Mouse (Mus musculus) limb, embryonic 15.5 days (tissue): ENCODE measurements around the gene Dad1. TPM values are rescaled to one million over a fixed set of nuclear protein-coding genes. Genes with fewer than 3 reads are reported as not detected.

Experiments used
- ATAC-seq: fragments of 200-750 bp; cut with Nextera tagmentation; 2 replicates; pipeline ENCODE4 v1.8.0; 2017; ENCODE audit warnings: low read depth, moderate TSS enrichment; ENCODE audit not compliant: insufficient number of reproducible peaks, low FRiP score, low TSS enrichment
- H3K27ac ChIP-seq: fragments of 300-500 bp; sonication (generic); 2 replicates; pipeline ENCODE4 v1.5.1; 2015; ENCODE audit warnings: moderate library complexity, mild to moderate bottlenecking, inconsistent platforms
- H3K27me3 ChIP-seq: fragments of 300-500 bp; sonication (generic); 2 replicates; pipeline ENCODE4 v1.6.1; 2015; ENCODE audit warnings: inconsistent platforms
- H3K36me3 ChIP-seq: fragments of 300-500 bp; sonication (generic); 2 replicates; pipeline ENCODE4 v1.6.1; 2015; ENCODE audit warnings: inconsistent platforms
- H3K4me1 ChIP-seq: fragments of 300-500 bp; sonication (generic); 2 replicates; pipeline ENCODE4 v1.6.1; 2015; ENCODE audit warnings: inconsistent platforms
- H3K4me2 ChIP-seq: fragments of 300-500 bp; sonication (generic); 2 replicates; pipeline ENCODE4 v1.6.1; 2015; ENCODE audit warnings: mild to moderate bottlenecking, inconsistent platforms
- H3K4me3 ChIP-seq: fragments of 300-500 bp; sonication (generic); 2 replicates; pipeline ENCODE4 v1.5.1; 2015; ENCODE audit warnings: mild to moderate bottlenecking, inconsistent platforms
- H3K9ac ChIP-seq: fragments of 300-500 bp; sonication (generic); 2 replicates; pipeline ENCODE4 v1.6.1; 2015; ENCODE audit warnings: inconsistent platforms
- H3K9me3 ChIP-seq: fragments of 300-500 bp; sonication (generic); 2 replicates; pipeline ENCODE4 v1.6.1; 2016; ENCODE audit warnings: inconsistent platforms
- WGBS: fragments of 180-500 bp; shearing (Covaris S2); methylation state at CpG from one replicate; pipeline ENCODE4 v1.1.7; 2015; 5-methylcytosine and 5-hydroxymethylcytosine counted together
- polyA plus RNA-seq: library from polyadenylated mRNA; unstranded; fragments of >200 nt; fragmentation: Nextera tagmentation; extraction: Ambion mirVana; gene quantifications from 2 replicates; pipeline ENCODE4 v1.2.1, GENCODE M21; 2015

Dad1 gene
- polyA plus RNA-seq, 1 experiment from 2014 or later = 403 TPM

GRCm38 (mm10) chr14:54211199-54211598 lies 42.7 kb downstream of the Dad1 start:
- H3K27me3 ChIP-seq = no peaks in the 10 kb centered on the region
- H3K9me3 ChIP-seq = no peaks in the 10 kb centered on the region
- H3K4me1 ChIP-seq = no peaks in the 10 kb centered on the region
- no peak overlapping the region for H3K9ac ChIP-seq
- no peaks in the 10 kb centered on the region for H3K36me3 ChIP-seq
- no peak for ATAC-seq
- no peak overlapping the region for H3K4me3 ChIP-seq
- H3K27ac ChIP-seq = no peak overlapping the region
- WGBS = 89% methylated on average over 8 of the region's 8 CpGs
- H3K4me2 ChIP-seq = no peak overlapping the region

- H3K4me3 ChIP-seq = no peak overlapping the region
- H3K9me3 ChIP-seq = no peaks in the 10 kb centered on the region
- no peak overlapping the region for H3K4me2 ChIP-seq
- 0 out of 2 replicates have a peak, but pooled peaks cover 3% of the 10 kb centered on the region for H3K4me1 ChIP-seq
- no peaks in the 10 kb centered on the region for H3K27me3 ChIP-seq
- WGBS = 92% methylated on average over 2 of the region's 2 CpGs
- no peak overlapping the region for H3K27ac ChIP-seq
- no peak overlapping the region for H3K9ac ChIP-seq
- ATAC-seq = no peak
- no peaks in the 10 kb centered on the region for H3K36me3 ChIP-seq
These were observed 43.5 kb downstream of the Dad1 start for GRCm38 (mm10) chr14:54210401-54210800.

- H3K9ac ChIP-seq = no peak overlapping the region
These were observed 44.0 kb downstream of the Dad1 start for GRCm38 (mm10) chr14:54209932-54210331.

GRCm38 (mm10) chr14:54208741-54209140 lies 45.2 kb downstream of the Dad1 start:
- no peaks in the 10 kb centered on the region for H3K9me3 ChIP-seq
- H3K27me3 ChIP-seq = no peaks in the 10 kb centered on the region
- H3K4me3 ChIP-seq = no peak overlapping the region
- no peak for ATAC-seq
- no peak overlapping the region for H3K4me2 ChIP-seq
- H3K36me3 ChIP-seq = no peaks in the 10 kb centered on the region
- H3K27ac ChIP-seq = no peak overlapping the region
- 63% methylated on average over 6 of the region's 6 CpGs for WGBS
- H3K4me1 ChIP-seq = 0 out of 2 replicates have a peak, but pooled peaks cover 3% of the 10 kb centered on the region
- no peak overlapping the region for H3K9ac ChIP-seq

More at GRCm38 (mm10) chr14:54209932-54210331, 44.0 kb downstream of the Dad1 start:
- H3K36me3 ChIP-seq = no peaks in the 10 kb centered on the region
- no peak overlapping the region for H3K4me2 ChIP-seq
- H3K27me3 ChIP-seq = no peaks in the 10 kb centered on the region
- H3K4me1 ChIP-seq = 0 out of 2 replicates have a peak, but pooled peaks cover 3% of the 10 kb centered on the region
- no peak overlapping the region for H3K27ac ChIP-seq
- no peaks in the 10 kb centered on the region for H3K9me3 ChIP-seq
- no peak for ATAC-seq
- no peak overlapping the region for H3K4me3 ChIP-seq
- WGBS = 75% methylated on average over 5 of the region's 5 CpGs

GRCm38 (mm10) chr14:54207924-54208323 lies 46.0 kb downstream of the Dad1 start:
- Histone ChIP-seq H3K4me3 (no peak overlapping the region), H3K36me3 (no peaks in the 10 kb centered on the region), H3K9me3 (no peaks in the 10 kb centered on the region), H3K4me1 (0 out of 2 replicates have a peak, but pooled peaks cover 3% of the 10 kb centered on the region), H3K27ac (no peak overlapping the region), H3K4me2 (no peak overlapping the region), H3K27me3 (no peaks in the 10 kb centered on the region), H3K9ac (no peak overlapping the region)
- no peak for ATAC-seq
- 84% methylated on average over 5 of the region's 5 CpGs for WGBS

GRCm38 (mm10) chr14:54206750-54207550 lies 47.0 kb downstream of the Dad1 start:
- Histone ChIP-seq H3K4me2 (no peak overlapping the region), H3K27me3 (no peaks in the 10 kb centered on the region), H3K9ac (no peak overlapping the region), H3K27ac (no peak overlapping the region), H3K4me3 (no peak overlapping the region), H3K4me1 (0 out of 2 replicates have a peak, but pooled peaks cover 3% of the 10 kb centered on the region), H3K36me3 (no peaks in the 10 kb centered on the region), H3K9me3 (no peaks in the 10 kb centered on the region)
- 52% methylated on average over 15 of the region's 15 CpGs for WGBS
- ATAC-seq = no peak

GRCm38 (mm10) chr14:54206309-54206708 lies 47.6 kb downstream of the Dad1 start:
- H3K27ac ChIP-seq = no peak overlapping the region
- 0 out of 2 replicates have a peak, but pooled peaks cover 3% of the 10 kb centered on the region for H3K4me1 ChIP-seq
- no peak for ATAC-seq
- no peak overlapping the region for H3K9ac ChIP-seq
- WGBS = 58% methylated on average over 5 of the region's 5 CpGs
- no peaks in the 10 kb centered on the region for H3K27me3 ChIP-seq
- H3K9me3 ChIP-seq = no peaks in the 10 kb centered on the region
- H3K36me3 ChIP-seq = no peaks in the 10 kb centered on the region
- H3K4me2 ChIP-seq = no peak overlapping the region
- H3K4me3 ChIP-seq = no peak overlapping the region

GRCm38 (mm10) chr14:54205904-54206303 lies 48.0 kb downstream of the Dad1 start:
- 28% methylated on average over 6 of the region's 6 CpGs for WGBS
- Histone ChIP-seq H3K27ac (no peak overlapping the region), H3K4me2 (no peak overlapping the region), H3K27me3 (no peaks in the 10 kb centered on the region), H3K9ac (no peak overlapping the region), H3K36me3 (no peaks in the 10 kb centered on the region), H3K4me3 (no peak overlapping the region), H3K9me3 (no peaks in the 10 kb centered on the region), H3K4me1 (0 out of 2 replicates have a peak, but pooled peaks cover 3% of the 10 kb centered on the region)
- ATAC-seq = no peak

GRCm38 (mm10) chr14:54204786-54205185 lies 49.1 kb downstream of the Dad1 start:
- no peak for ATAC-seq
- no peaks in the 10 kb centered on the region for H3K9me3 ChIP-seq
- no peak overlapping the region for H3K9ac ChIP-seq
- H3K4me3 ChIP-seq = no peak overlapping the region
- H3K36me3 ChIP-seq = no peaks in the 10 kb centered on the region
- WGBS = 72% methylated on average over 4 of the region's 4 CpGs
- H3K4me2 ChIP-seq = no peak overlapping the region
- no peak overlapping the region for H3K27ac ChIP-seq
- H3K27me3 ChIP-seq = no peaks in the 10 kb centered on the region
- 0 out of 2 replicates have a peak, but pooled peaks cover 3% of the 10 kb centered on the region for H3K4me1 ChIP-seq

- H3K4me2 ChIP-seq = no peak overlapping the region
These were observed 49.6 kb downstream of the Dad1 start for GRCm38 (mm10) chr14:54204311-54204710.

GRCm38 (mm10) chr14:54203776-54204175 lies 50.1 kb downstream of the Dad1 start:
- ATAC-seq = no peak
- Histone ChIP-seq H3K9me3 (no peaks in the 10 kb centered on the region), H3K9ac (no peak overlapping the region), H3K27me3 (no peaks in the 10 kb centered on the region), H3K36me3 (no peaks in the 10 kb centered on the region), H3K27ac (no peak overlapping the region), H3K4me2 (no peak overlapping the region), H3K4me1 (0 out of 2 replicates have a peak, but pooled peaks cover 3% of the 10 kb centered on the region), H3K4me3 (no peak overlapping the region)
- WGBS = 86% methylated on average over 10 of the region's 10 CpGs

More at GRCm38 (mm10) chr14:54204311-54204710, 49.6 kb downstream of the Dad1 start:
- 83% methylated on average over 8 of the region's 8 CpGs for WGBS
- H3K4me1 ChIP-seq = 0 out of 2 replicates have a peak, but pooled peaks cover 3% of the 10 kb centered on the region
- no peak overlapping the region for H3K27ac ChIP-seq
- no peaks in the 10 kb centered on the region for H3K9me3 ChIP-seq
- H3K27me3 ChIP-seq = no peaks in the 10 kb centered on the region
- no peaks in the 10 kb centered on the region for H3K36me3 ChIP-seq
- no peak overlapping the region for H3K4me3 ChIP-seq
- no peak for ATAC-seq
- H3K9ac ChIP-seq = no peak overlapping the region

- 0 out of 2 replicates have a peak, but pooled peaks cover 3% of the 10 kb centered on the region for H3K4me1 ChIP-seq
- H3K9ac ChIP-seq = no peak overlapping the region
- H3K4me2 ChIP-seq = no peak overlapping the region
- no peaks in the 10 kb centered on the region for H3K27me3 ChIP-seq
- no peak for ATAC-seq
- H3K27ac ChIP-seq = no peak overlapping the region
- no peaks in the 10 kb centered on the region for H3K9me3 ChIP-seq
- H3K4me3 ChIP-seq = no peak overlapping the region
- WGBS = 90% methylated on average over 6 of the region's 6 CpGs
- no peaks in the 10 kb centered on the region for H3K36me3 ChIP-seq
These were observed 50.7 kb downstream of the Dad1 start for GRCm38 (mm10) chr14:54203207-54203606.
